ENCODE assay signal across 11 mouse cellular contexts in genomic region chr5:111120298-111120697, GRCm38 (mm10).
DNase-seq lines count a peak whose midpoint lies in the region; ATAC-seq lines count a peak whose summit lies in the region.
"Had no signal": no experiment of that assay in that cellular context is flagged by ENCODE, and none has a peak within 500 bp of the region (broad histone marks: within the 10 kb centered on the region; RNA-seq: fewer than 3 reads in every experiment).

No protein-coding gene starts in this region.

- H3K4me3 ChIP-seq in limb, embryonic 12.5 days (replicated peaks) = no peak overlapping the region
- no peak overlapping the region for H3K4me3 ChIP-seq in limb, embryonic 10.5 days
- H3K4me3 ChIP-seq in neural tube, embryonic 15.5 days (replicated peaks) = no peak overlapping the region
- H3K4me3 ChIP-seq: heart, embryonic 12.5 days had no signal

- peak overlapping the region; percentile 45; the same call in 1 of the 2 replicates for H3K27ac ChIP-seq in limb, embryonic 12.5 days
- no peak overlapping the region for H3K27ac ChIP-seq in limb, embryonic 10.5 days
- H3K27ac ChIP-seq in neural tube, embryonic 15.5 days (replicated peaks) = peak overlapping the region; percentile 60; the same call in 1 of the 2 replicates

- no peaks in the 10 kb centered on the region for H3K27me3 ChIP-seq in limb, embryonic 12.5 days
- H3K27me3 ChIP-seq in limb, embryonic 10.5 days (ENCODE audit: low read depth, poor library complexity, severe bottlenecking) = no peaks in the 10 kb centered on the region
- no peaks in the 10 kb centered on the region for H3K27me3 ChIP-seq in neural tube, embryonic 15.5 days (replicated peaks)

- no peak overlapping the region; the same call in 1 of the 2 replicates for H3K4me2 ChIP-seq in limb, embryonic 12.5 days
- H3K4me2 ChIP-seq in neural tube, embryonic 15.5 days = no peak overlapping the region
- H3K4me2 ChIP-seq: heart, embryonic 12.5 days had no signal

- peaks cover 64% of the 10 kb centered on the region for H3K4me1 ChIP-seq in limb, embryonic 12.5 days (replicated peaks)
- peaks cover 56% of the 10 kb centered on the region for H3K4me1 ChIP-seq in limb, embryonic 10.5 days
- H3K4me1 ChIP-seq in neural tube, embryonic 15.5 days = peaks cover 58% of the 10 kb centered on the region

- H3K9ac ChIP-seq in limb, embryonic 12.5 days (replicated peaks) = no peak overlapping the region
- H3K9ac ChIP-seq in neural tube, embryonic 15.5 days (replicated peaks) = no peak overlapping the region
- H3K9ac ChIP-seq: heart, embryonic 12.5 days had no signal

- 29% methylated on average over 7 of the region's 7 CpGs for WGBS in limb, embryonic 12.5 days
- WGBS in limb, embryonic 10.5 days = 84% methylated on average over 7 of the region's 7 CpGs
- 58% methylated on average over 7 of the region's 7 CpGs for WGBS in neural tube, embryonic 15.5 days

- DNase-seq in gastrocnemius, adult 18-20 months (ENCODE audit: low spot score) = peak; percentile 44
- no peak for DNase-seq in gastrocnemius, postnatal 10 days
- no peak for DNase-seq in limb, embryonic 10.5 days (ENCODE audit: low spot score)
- DNase-seq in cerebellum, postnatal 36 days = peak; percentile 75
- DNase-seq in layer of hippocampus, postnatal 14 days (ENCODE audit: low spot score in 2 of 2) = no peak
- DNase-seq in layer of hippocampus, postnatal 10 days (ENCODE audit: low spot score in 2 of 2) = no peak
- DNase-seq: right cerebral cortex, postnatal 4 days; thymus, postnatal 4 days had no signal

- ATAC-seq in limb, embryonic 12.5 days (ENCODE audit: insufficient number of reproducible peaks, insufficient read depth, low FRiP score, low TSS enrichment, low read depth) = no peak
- no peak for ATAC-seq in neural tube, embryonic 15.5 days (ENCODE audit: low FRiP score)

- H3K36me3 ChIP-seq in limb, embryonic 12.5 days = no peaks in the 10 kb centered on the region
- no peaks in the 10 kb centered on the region for H3K36me3 ChIP-seq in limb, embryonic 10.5 days
- no peaks in the 10 kb centered on the region for H3K36me3 ChIP-seq in neural tube, embryonic 15.5 days
- H3K36me3 ChIP-seq: heart, embryonic 12.5 days had no signal

- H3K9me3 ChIP-seq in limb, embryonic 12.5 days = no peaks in the 10 kb centered on the region
- no peaks in the 10 kb centered on the region for H3K9me3 ChIP-seq in limb, embryonic 10.5 days (replicated peaks)
- H3K9me3 ChIP-seq in neural tube, embryonic 15.5 days (replicated peaks) = no peaks in the 10 kb centered on the region
- H3K9me3 ChIP-seq: heart, embryonic 12.5 days had no signal

Comparison
In these comparisons a context has a peak if more than half of its experiments do, and no peak if none do; other contexts are left out.
1. DNase-seq: peak in gastrocnemius, adult 18-20 months (single experiment) and cerebellum, postnatal 36 days (2 of 2); none in gastrocnemius, postnatal 10 days (single experiment), limb, embryonic 10.5 days (single experiment), layer of hippocampus, postnatal 14 days (0 of 2) and layer of hippocampus, postnatal 10 days (0 of 2).